Mouse (Mus musculus): ENCODE measurements around the gene Nxpe5. TPM values are rescaled to one million over a fixed set of nuclear protein-coding genes. Genes with fewer than 3 reads are reported as not detected.

Nxpe5 gene
- polyA plus RNA-seq, 1 experiment from 2014 or later, result not detected

Other genes with a start within 250 kb of the Nxpe5 start
- gene Azgp1, start 244.4 kb upstream of the Nxpe5 start, polyA plus RNA-seq (2015; fragmentation: Nextera tagmentation; extraction: Ambion mirVana), result not detected in 2 replicates
- not detected in 2 replicates for gene Smok3a, start 204.6 kb upstream of the Nxpe5 start, polyA plus RNA-seq (2015; fragmentation: Nextera tagmentation; extraction: Ambion mirVana)
- not detected in 2 replicates for gene Smok3b, start 204.5 kb upstream of the Nxpe5 start, polyA plus RNA-seq (2015; fragmentation: Nextera tagmentation; extraction: Ambion mirVana)
- not detected in 2 replicates for gene Smok3c, start 172.7 kb upstream of the Nxpe5 start, polyA plus RNA-seq (2015; fragmentation: Nextera tagmentation; extraction: Ambion mirVana)
- gene Zkscan1, start 140.8 kb upstream of the Nxpe5 start, polyA plus RNA-seq (2015; fragmentation: Nextera tagmentation; extraction: Ambion mirVana), result 31.2 and 34.2 TPM in 2 replicates
- gene Zscan21, start 109.0 kb upstream of the Nxpe5 start, polyA plus RNA-seq (2015; fragmentation: Nextera tagmentation; extraction: Ambion mirVana), result 117 and 118 TPM in 2 replicates
- gene Zfp113, start 70.2 kb upstream of the Nxpe5 start, polyA plus RNA-seq (2015; fragmentation: Nextera tagmentation; extraction: Ambion mirVana), result 39.4 and 43.9 TPM in 2 replicates
- 281 and 305 TPM in 2 replicates for gene Cops6, start 64.8 kb upstream of the Nxpe5 start, polyA plus RNA-seq (2015; fragmentation: Nextera tagmentation; extraction: Ambion mirVana)
- 27.8 and 31.9 TPM in 2 replicates for gene Ap4m1, start 53.9 kb upstream of the Nxpe5 start, polyA plus RNA-seq (2015; fragmentation: Nextera tagmentation; extraction: Ambion mirVana)
- 173 and 191 TPM in 2 replicates for gene Mcm7, start 53.5 kb upstream of the Nxpe5 start, polyA plus RNA-seq (2015; fragmentation: Nextera tagmentation; extraction: Ambion mirVana)
- gene Taf6, start 38.4 kb upstream of the Nxpe5 start, polyA plus RNA-seq (2015; fragmentation: Nextera tagmentation; extraction: Ambion mirVana), result 83.2 and 87.6 TPM in 2 replicates
- 39.8 and 40.8 TPM in 2 replicates for gene Cnpy4, start 38.4 kb upstream of the Nxpe5 start, polyA plus RNA-seq (2015; fragmentation: Nextera tagmentation; extraction: Ambion mirVana)
- 12.9 and 13.2 TPM in 2 replicates for gene Mblac1, start 31.6 kb upstream of the Nxpe5 start, polyA plus RNA-seq (2015; fragmentation: Nextera tagmentation; extraction: Ambion mirVana)
- gene Lamtor4, start 29.6 kb downstream of the Nxpe5 start, polyA plus RNA-seq (2015; fragmentation: Nextera tagmentation; extraction: Ambion mirVana), result 71.3 and 87.4 TPM in 2 replicates
- 11.1 and 14.0 TPM in 2 replicates for gene BC037034, start 38.1 kb downstream of the Nxpe5 start, polyA plus RNA-seq (2015; fragmentation: Nextera tagmentation; extraction: Ambion mirVana)
- 1.6 and 2.4 TPM in 2 replicates for gene Gal3st4, start 46.9 kb downstream of the Nxpe5 start, polyA plus RNA-seq (2015; fragmentation: Nextera tagmentation; extraction: Ambion mirVana)
- gene Gm43720, start 54.1 kb downstream of the Nxpe5 start, polyA plus RNA-seq (2015; fragmentation: Nextera tagmentation; extraction: Ambion mirVana), result 0.10 TPM in 1 of 2 replicates, not detected in the other
- 212 and 245 TPM in 2 replicates for gene Gpc2, start 54.1 kb downstream of the Nxpe5 start, polyA plus RNA-seq (2015; fragmentation: Nextera tagmentation; extraction: Ambion mirVana)
- 5.6 and 6.3 TPM in 2 replicates for gene Stag3, start 54.3 kb downstream of the Nxpe5 start, polyA plus RNA-seq (2015; fragmentation: Nextera tagmentation; extraction: Ambion mirVana)
- gene Pvrig, start 116.1 kb downstream of the Nxpe5 start, polyA plus RNA-seq (2015; fragmentation: Nextera tagmentation; extraction: Ambion mirVana), result not detected in 2 replicates
- 82.4 and 82.8 TPM in 2 replicates for gene Zfp157, start 215.6 kb downstream of the Nxpe5 start, polyA plus RNA-seq (2015; fragmentation: Nextera tagmentation; extraction: Ambion mirVana)